Mouse (Mus musculus): ENCODE results near the gene Dnm1.

- TF ChIP-seq CTCF (IDR thresholded peaks at IDR 0.05; ENCODE audit: insufficient read depth, low read length) (no peak), POLR2A (IDR thresholded peaks at IDR 0.05; ENCODE audit: borderline replicate concordance, extremely low read depth, low read depth, low read length) (no peak)
These were observed 23.8 kb upstream of the Dnm1 start for GRCm38 (mm10) chr2:32376963-32377362.

All from lung, adult 2 months (tissue).